Mouse (Mus musculus): ENCODE results near the gene Plb1. TPM values are rescaled to one million over a fixed set of nuclear protein-coding genes. Genes with fewer than 3 reads are reported as not detected.

The Plb1 gene
- total RNA-seq, 1 experiment = 3.8 TPM

- no peak for DNase-seq (ENCODE audit: low read depth, low spot score)
- Histone ChIP-seq H3K36me3 (ENCODE audit: control insufficient read depth, insufficient read depth, low read length, poor library complexity, severe bottlenecking) (no peaks in the 10 kb centered on the region), H3K27ac (ENCODE audit: insufficient read depth, low read depth, low read length, poor library complexity, severe bottlenecking) (no peak overlapping the region), H3K9ac (ENCODE audit: insufficient read depth, low read depth, low read length, poor library complexity, severe bottlenecking) (no peak overlapping the region), H3K4me3 (ENCODE audit: insufficient read depth in 1 of 2, low read depth in 1 of 2, low read length in 2 of 2, poor library complexity in 1 of 2, severe bottlenecking in 1 of 2) (no peak overlapping the region), H3K9me3 (ENCODE audit: control insufficient read depth, insufficient read depth, low read depth, low read length) (no peaks in the 10 kb centered on the region), H3K4me1 (ENCODE audit: control insufficient read depth in 2 of 2, insufficient read depth in 2 of 2, low read length in 2 of 2, poor library complexity in 1 of 2) (peaks cover 0 to 3% of the 10 kb centered on the region in 2 experiments; a peak in 1 of 4 replicates)
- TF ChIP-seq MAFK (IDR thresholded peaks at IDR 0.05; ENCODE audit: insufficient read depth, low read depth, low read length) = no peak
- TF ChIP-seq ZC3H11A (IDR thresholded peaks at IDR 0.05; ENCODE audit: borderline replicate concordance, low read depth, low read length) = no peak
- in situ Hi-C loops (cut with MboI; ENCODE audit: low sequenced_read_pairs in 2 of 2, unreplicated experiment in 2 of 2) = no loop called here
Observed at GRCm38 (mm10) chr5:32350551-32351256, 118.2 kb downstream of the Plb1 start.

- peaks cover 0 to 3% of the 10 kb centered on the region in 2 experiments; a peak in 1 of 4 replicates for H3K4me1 ChIP-seq (ENCODE audit: control insufficient read depth in 2 of 2, insufficient read depth in 2 of 2, low read length in 2 of 2, poor library complexity in 1 of 2)
- no peak overlapping the region for H3K9ac ChIP-seq (ENCODE audit: insufficient read depth, low read depth, low read length, poor library complexity, severe bottlenecking)
- no peak overlapping the region for H3K4me3 ChIP-seq (ENCODE audit: insufficient read depth in 1 of 2, low read depth in 1 of 2, low read length in 2 of 2, poor library complexity in 1 of 2, severe bottlenecking in 1 of 2)
- H3K9me3 ChIP-seq (ENCODE audit: control insufficient read depth, insufficient read depth, low read depth, low read length) = no peaks in the 10 kb centered on the region
- in situ Hi-C loops (cut with MboI; ENCODE audit: low sequenced_read_pairs in 2 of 2, unreplicated experiment in 2 of 2) = no loop called here
- DNase-seq (ENCODE audit: low read depth, low spot score) = no peak
- H3K27ac ChIP-seq (ENCODE audit: insufficient read depth, low read depth, low read length, poor library complexity, severe bottlenecking) = no peak overlapping the region
- no peaks in the 10 kb centered on the region for H3K36me3 ChIP-seq (ENCODE audit: control insufficient read depth, insufficient read depth, low read length, poor library complexity, severe bottlenecking)
- TF ChIP-seq ZC3H11A (IDR thresholded peaks at IDR 0.05; ENCODE audit: borderline replicate concordance, low read depth, low read length) = no peak
- TF ChIP-seq ZNF384 (IDR thresholded peaks at IDR 0.05; ENCODE audit: low read depth, low read length) = no peak
- TF ChIP-seq CHD2 (IDR thresholded peaks at IDR 0.05; ENCODE audit: low read depth, low read length) = no peak
- no peak for TF ChIP-seq HCFC1 (IDR thresholded peaks at IDR 0.05; ENCODE audit: borderline replicate concordance, insufficient read depth, low read length)
Observed at GRCm38 (mm10) chr5:32351721-32352465, 119.4 kb downstream of the Plb1 start.

- no peak overlapping the region for H3K4me3 ChIP-seq (ENCODE audit: insufficient read depth in 1 of 2, low read depth in 1 of 2, low read length in 2 of 2, poor library complexity in 1 of 2, severe bottlenecking in 1 of 2)
- DNase-seq (ENCODE audit: low read depth, low spot score) = no peak
- no peak overlapping the region for H3K27ac ChIP-seq (ENCODE audit: insufficient read depth, low read depth, low read length, poor library complexity, severe bottlenecking)
- in situ Hi-C loops (cut with MboI; ENCODE audit: low sequenced_read_pairs in 2 of 2, unreplicated experiment in 2 of 2) = no loop called here
- TF ChIP-seq ZNF384 (IDR thresholded peaks at IDR 0.05; ENCODE audit: low read depth, low read length) = no peak
- TF ChIP-seq ZC3H11A (IDR thresholded peaks at IDR 0.05; ENCODE audit: borderline replicate concordance, low read depth, low read length) = no peak
- TF ChIP-seq HCFC1 (IDR thresholded peaks at IDR 0.05; ENCODE audit: borderline replicate concordance, insufficient read depth, low read length) = no peak
- H3K9me3 ChIP-seq (ENCODE audit: control insufficient read depth, insufficient read depth, low read depth, low read length) = no peaks in the 10 kb centered on the region
- H3K4me1 ChIP-seq (ENCODE audit: control insufficient read depth in 2 of 2, insufficient read depth in 2 of 2, low read length in 2 of 2, poor library complexity in 1 of 2) = peaks cover 0 to 3% of the 10 kb centered on the region in 2 experiments; a peak in 1 of 4 replicates
- H3K9ac ChIP-seq (ENCODE audit: insufficient read depth, low read depth, low read length, poor library complexity, severe bottlenecking) = no peak overlapping the region
- H3K36me3 ChIP-seq (ENCODE audit: control insufficient read depth, insufficient read depth, low read length, poor library complexity, severe bottlenecking) = no peaks in the 10 kb centered on the region
Observed at GRCm38 (mm10) chr5:32352845-32353244, 120.3 kb downstream of the Plb1 start.

DNA sequence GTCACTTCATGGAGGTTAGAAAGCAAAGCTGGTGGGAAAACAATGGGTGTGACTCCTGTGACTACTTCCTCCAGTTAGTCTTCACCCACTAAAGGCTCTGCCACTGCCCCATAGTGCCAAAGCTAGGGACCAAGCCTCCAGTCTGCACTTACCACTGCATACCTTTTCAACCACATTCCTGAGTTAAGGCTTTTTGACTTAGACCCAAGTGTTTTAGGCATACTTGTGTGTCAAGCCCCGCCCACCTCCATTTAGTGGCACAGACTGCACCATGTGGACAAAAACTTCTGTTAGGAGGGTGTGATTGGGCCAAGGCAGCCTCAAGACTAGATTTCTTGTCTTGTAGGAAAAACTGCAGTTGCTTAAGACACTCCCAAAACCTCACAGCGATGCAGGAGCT, 120.8 kb downstream of the Plb1 start:
- H3K4me3 ChIP-seq (ENCODE audit: insufficient read depth in 1 of 2, low read depth in 1 of 2, low read length in 2 of 2, poor library complexity in 1 of 2, severe bottlenecking in 1 of 2) = no peak overlapping the region
- TF ChIP-seq ZC3H11A (IDR thresholded peaks at IDR 0.05; ENCODE audit: borderline replicate concordance, low read depth, low read length) = no peak
- no peak for TF ChIP-seq HCFC1 (IDR thresholded peaks at IDR 0.05; ENCODE audit: borderline replicate concordance, insufficient read depth, low read length)
- no peak for TF ChIP-seq ZNF384 (IDR thresholded peaks at IDR 0.05; ENCODE audit: low read depth, low read length)
- no peak for TF ChIP-seq CHD2 (IDR thresholded peaks at IDR 0.05; ENCODE audit: low read depth, low read length)
- no peak for TF ChIP-seq MAFK (IDR thresholded peaks at IDR 0.05; ENCODE audit: insufficient read depth, low read depth, low read length)
- H3K9ac ChIP-seq (ENCODE audit: insufficient read depth, low read depth, low read length, poor library complexity, severe bottlenecking) = no peak overlapping the region
- no peak overlapping the region for H3K27ac ChIP-seq (ENCODE audit: insufficient read depth, low read depth, low read length, poor library complexity, severe bottlenecking)
- in situ Hi-C loops (cut with MboI; ENCODE audit: low sequenced_read_pairs in 2 of 2, unreplicated experiment in 2 of 2) = no loop called here
- H3K4me1 ChIP-seq (ENCODE audit: control insufficient read depth in 2 of 2, insufficient read depth in 2 of 2, low read length in 2 of 2, poor library complexity in 1 of 2) = peaks cover 0 to 3% of the 10 kb centered on the region in 2 experiments; a peak in 1 of 4 replicates
- no peaks in the 10 kb centered on the region for H3K36me3 ChIP-seq (ENCODE audit: control insufficient read depth, insufficient read depth, low read length, poor library complexity, severe bottlenecking)
- DNase-seq (ENCODE audit: low read depth, low spot score) = no peak
- no peaks in the 10 kb centered on the region for H3K9me3 ChIP-seq (ENCODE audit: control insufficient read depth, insufficient read depth, low read depth, low read length)

Measured in ES-E14 (cell line).